Mouse (Mus musculus) myocyte (in vitro differentiated cells): ENCODE data around the gene Poldip2.

Source experiments
- E2F4 ChIP-seq: IDR thresholded peaks from one replicate; pipeline ENCODE4 v1.6.1; 2011; ENCODE audit warnings: mild to moderate bottlenecking, control low read depth, moderate library complexity; ENCODE audit not compliant: insufficient read depth
- MAX ChIP-seq: IDR thresholded peaks from one replicate; pipeline ENCODE4 v1.6.1; 2011; ENCODE audit warnings: low read depth, mild to moderate bottlenecking, control low read depth
- POLR2A ChIP-seq: IDR thresholded peaks from one replicate; pipeline ENCODE4 v1.6.1; 2011; ENCODE audit warnings: low read depth, mild to moderate bottlenecking, control low read depth, moderate library complexity; ENCODE audit not compliant: insufficient read length
- TCF3 ChIP-seq: IDR thresholded peaks from one replicate; pipeline ENCODE4 v1.6.1; 2011; ENCODE audit warnings: low read depth, control low read depth; ENCODE audit not compliant: insufficient read length

DNA sequence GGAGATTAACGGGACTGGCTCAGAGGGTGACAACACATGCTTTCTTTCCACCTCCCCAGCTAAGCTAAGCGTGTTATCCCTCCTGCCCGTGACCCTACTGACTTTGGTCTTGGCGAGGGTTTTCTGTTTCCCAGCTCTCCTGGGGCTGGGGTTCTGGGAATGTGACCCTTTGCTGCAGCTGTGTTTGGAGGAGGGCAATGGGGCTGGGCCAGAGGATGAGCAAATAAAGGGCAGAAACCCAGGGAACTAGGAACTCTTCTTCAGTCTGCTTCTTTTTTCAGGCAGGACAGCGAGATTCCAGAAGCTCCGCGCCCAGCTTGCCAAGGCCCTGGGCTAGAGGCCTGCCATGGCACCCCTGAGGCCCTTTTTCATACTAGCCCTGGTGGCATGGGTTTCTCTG, 13.0 kb upstream of the Poldip2 start, which contains the start of gene Vtn:
- TF ChIP-seq E2F4, result no peak
- TF ChIP-seq MAX, result no peak
- no peak for TF ChIP-seq TCF3
- TF ChIP-seq POLR2A, result no peak
